21 mouse cellular contexts compared by ENCODE assay signal in genomic region chr5:32711485-32711884, GRCm38 (mm10).
"Had no signal": no experiment of that assay in that cellular context is flagged by ENCODE, and none has a peak within 500 bp of the region (broad histone marks: within the 10 kb centered on the region; RNA-seq: fewer than 3 reads in every experiment).

No protein-coding gene starts in this region.

- H3K27me3 ChIP-seq: limb, embryonic 13.5 days; liver, embryonic 13.5 days; midbrain, embryonic 12.5 days; midbrain, embryonic 15.5 days; neural tube, embryonic 12.5 days; neural tube, embryonic 15.5 days had no signal

- ATAC-seq: midbrain, embryonic 15.5 days had no signal

- H3K9ac ChIP-seq: limb, embryonic 13.5 days; liver, embryonic 13.5 days; midbrain, embryonic 12.5 days; midbrain, embryonic 15.5 days; neural tube, embryonic 12.5 days; neural tube, embryonic 15.5 days had no signal

- H3K9me3 ChIP-seq: limb, embryonic 10.5 days; limb, embryonic 13.5 days; liver, embryonic 13.5 days; midbrain, embryonic 12.5 days; midbrain, embryonic 15.5 days; neural tube, embryonic 12.5 days; neural tube, embryonic 15.5 days had no signal

- H3K4me3 ChIP-seq: layer of hippocampus, adult 2 months; limb, embryonic 10.5 days; limb, embryonic 13.5 days; liver, embryonic 13.5 days; midbrain, embryonic 12.5 days; midbrain, embryonic 15.5 days; neural tube, embryonic 12.5 days; neural tube, embryonic 15.5 days had no signal

- DNase-seq: kidney, postnatal 25 days; layer of hippocampus, adult 9-11 months; liver, embryonic 13.5 days; lung, adult 2 months; lung, postnatal 14 days; lung, postnatal 4 days; right cerebral cortex, adult 18-20 months; right cerebral cortex, postnatal 14 days; right cerebral cortex, postnatal 4 days; thymus, adult 2 months; thymus, postnatal 14 days; thymus, postnatal 4 days had no signal

- H3K4me2 ChIP-seq: limb, embryonic 13.5 days; midbrain, embryonic 12.5 days; midbrain, embryonic 15.5 days; neural tube, embryonic 12.5 days; neural tube, embryonic 15.5 days had no signal

- H3K27ac ChIP-seq: kidney, postnatal 0 days; layer of hippocampus, adult 2 months; limb, embryonic 10.5 days; limb, embryonic 13.5 days; liver, embryonic 13.5 days; midbrain, embryonic 12.5 days; midbrain, embryonic 15.5 days; neural tube, embryonic 12.5 days; neural tube, embryonic 15.5 days; stomach, postnatal 0 days had no signal

- H3K36me3 ChIP-seq: limb, embryonic 10.5 days; limb, embryonic 13.5 days; liver, embryonic 13.5 days; midbrain, embryonic 12.5 days; midbrain, embryonic 15.5 days; neural tube, embryonic 12.5 days; neural tube, embryonic 15.5 days had no signal
